Mouse (Mus musculus): ENCODE data around the gene Tgif2lx2. TPM values are rescaled to one million over a fixed set of nuclear protein-coding genes. Genes with fewer than 3 reads are reported as not detected.
"Not testable (repeated sequence)": the region's sequence is repeated elsewhere in the genome, so short reads cannot be mapped to it uniquely, and the experiment has no call there.

Tgif2lx2 gene
- total RNA-seq (2021) = not detected
- long read RNA-seq, experiment 1 = 0 reads
- long read RNA-seq, experiment 2 = 0 reads

DNA sequence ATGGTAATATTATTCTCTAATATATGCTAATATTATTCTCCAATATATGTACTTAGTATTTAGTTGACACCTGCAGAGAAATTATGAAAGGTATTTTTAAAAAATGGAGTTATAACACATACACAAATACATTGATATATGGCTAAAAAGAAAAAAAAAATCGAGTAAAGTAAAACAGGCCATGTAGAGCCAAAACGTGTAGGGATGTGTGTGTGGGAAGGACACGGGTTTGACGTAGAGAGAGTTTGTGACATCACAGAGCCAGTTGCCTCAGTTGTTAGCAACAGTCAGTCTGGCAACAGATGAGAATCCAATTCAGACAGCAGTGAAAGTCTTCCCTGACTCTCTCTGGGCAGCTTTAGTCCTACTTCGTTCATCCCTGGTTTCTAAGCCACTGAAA lies at the start of gene Tgif2lx2:
Gene Tgif2lx2, plus strand, starts transcription at position 301 of the 400 bp plus-strand sequence.
- DNase-seq; intact Hi-C loops (cut with DNase I; ENCODE audit: low total_unique reads): not testable (repeated sequence)

Other genes with a start within 250 kb of the Tgif2lx2 start
- not detected for gene Tgif2lx1, start 53.5 kb downstream of the Tgif2lx2 start, total RNA-seq (2021)